Mouse (Mus musculus): ENCODE results near the gene Tmeff1.
A peak's percentile ranks its signal among the peaks of the same experiment; 100 is the strongest.
"Not testable (repeated sequence)": the region's sequence is repeated elsewhere in the genome, so short reads cannot be mapped to it uniquely, and the experiment has no call there.

Gene Tmeff1

GRCm38 (mm10) chr4:48677812-48678211, 92.8 kb downstream of the Tmeff1 start:
- DNase-seq, result no peak

DNA sequence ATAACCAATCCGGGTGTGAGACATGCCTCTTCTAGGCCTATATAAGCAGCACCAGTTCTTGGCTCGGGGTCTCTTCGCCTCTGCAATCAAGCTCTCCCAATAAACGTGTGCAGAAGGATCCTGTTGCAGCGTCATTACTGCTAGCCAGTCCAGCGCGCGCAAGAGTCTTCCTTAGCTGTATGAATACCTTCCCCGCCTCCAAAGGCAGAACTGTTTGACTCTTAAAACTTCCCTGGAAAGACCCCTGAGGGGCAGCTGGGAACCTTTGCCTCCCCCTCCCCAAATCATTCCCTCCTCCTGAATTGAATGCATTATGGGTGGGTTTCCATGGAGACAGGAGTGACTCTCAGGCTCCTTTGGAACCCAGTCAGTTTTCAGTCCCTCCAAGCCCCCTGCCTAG, 93.8 kb downstream of the Tmeff1 start:
- DNase-seq, result no peak

GRCm38 (mm10) chr4:48679728-48680127, 94.8 kb downstream of the Tmeff1 start:
- DNase-seq, result not testable (repeated sequence)

GRCm38 (mm10) chr4:48680214-48680613, 95.2 kb downstream of the Tmeff1 start:
- no peak for DNase-seq

GRCm38 (mm10) chr4:48680648-48681343, 95.8 kb downstream of the Tmeff1 start:
- DNase-seq, result peak; percentile 65 to 72

GRCm38 (mm10) chr4:48683126-48683525, 98.2 kb downstream of the Tmeff1 start:
- DNase-seq, result no peak

GRCm38 (mm10) chr4:48683633-48684209, 98.7 kb downstream of the Tmeff1 start:
- DNase-seq, result peak in 1 of 2 experiments; percentile 10

GRCm38 (mm10) chr4:48684593-48685187, 99.7 kb downstream of the Tmeff1 start:
- no peak for DNase-seq

DNA sequence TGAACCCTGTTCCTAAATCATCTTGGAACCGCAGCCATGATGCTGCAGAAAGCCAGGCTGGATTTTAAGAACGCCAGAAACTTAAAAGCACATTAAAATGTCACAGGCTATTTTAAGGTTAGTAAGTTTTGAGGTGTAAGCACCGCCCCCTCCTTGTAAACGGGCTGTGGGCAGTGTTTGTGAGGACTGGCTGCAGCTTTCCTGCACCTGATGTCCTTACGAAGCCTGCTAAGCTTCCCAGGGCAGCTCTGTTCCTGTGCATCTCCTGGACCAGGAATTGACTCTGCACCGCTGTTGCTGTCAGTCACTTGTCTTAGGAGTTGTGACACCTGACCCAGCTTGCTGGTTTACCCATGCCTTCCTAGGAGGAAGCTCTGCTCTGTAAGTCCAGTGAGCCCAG, 103.2 kb downstream of the Tmeff1 start:
- no peak for DNase-seq

GRCm38 (mm10) chr4:48690640-48691039, 105.7 kb downstream of the Tmeff1 start:
- DNase-seq, result peak; percentile 96

DNA sequence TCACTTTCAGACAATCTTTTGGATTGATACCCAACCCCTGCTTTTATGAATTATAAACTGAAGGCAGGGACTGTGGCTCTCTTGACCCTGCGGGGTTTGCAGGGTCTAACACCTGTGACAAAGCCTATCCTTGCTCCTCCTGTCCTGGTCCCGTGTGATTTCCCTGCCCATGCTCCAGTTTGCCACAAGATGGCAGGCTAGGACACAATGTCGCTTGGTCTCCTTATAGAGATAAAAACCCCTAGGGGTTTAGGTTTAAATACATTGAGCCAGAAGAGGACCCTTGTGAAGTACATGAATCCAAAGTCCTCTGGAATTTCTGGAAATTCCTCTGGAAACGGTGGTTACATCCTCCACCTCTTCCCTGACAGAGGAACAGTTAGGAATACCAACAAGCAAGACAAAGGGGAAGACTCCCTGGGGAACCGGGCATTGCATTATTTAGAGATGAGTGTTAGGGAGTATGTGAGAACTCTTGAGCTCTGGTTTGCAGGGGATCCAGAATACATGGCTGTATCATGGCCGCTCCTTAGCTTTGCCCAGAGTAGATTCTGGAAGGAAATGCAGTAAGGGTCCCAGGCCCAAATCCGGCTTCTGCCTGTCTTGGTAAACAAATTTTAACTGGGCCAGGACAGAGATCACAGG, 106.9 kb downstream of the Tmeff1 start:
- peak; percentile 76 to 80 for DNase-seq

DNA sequence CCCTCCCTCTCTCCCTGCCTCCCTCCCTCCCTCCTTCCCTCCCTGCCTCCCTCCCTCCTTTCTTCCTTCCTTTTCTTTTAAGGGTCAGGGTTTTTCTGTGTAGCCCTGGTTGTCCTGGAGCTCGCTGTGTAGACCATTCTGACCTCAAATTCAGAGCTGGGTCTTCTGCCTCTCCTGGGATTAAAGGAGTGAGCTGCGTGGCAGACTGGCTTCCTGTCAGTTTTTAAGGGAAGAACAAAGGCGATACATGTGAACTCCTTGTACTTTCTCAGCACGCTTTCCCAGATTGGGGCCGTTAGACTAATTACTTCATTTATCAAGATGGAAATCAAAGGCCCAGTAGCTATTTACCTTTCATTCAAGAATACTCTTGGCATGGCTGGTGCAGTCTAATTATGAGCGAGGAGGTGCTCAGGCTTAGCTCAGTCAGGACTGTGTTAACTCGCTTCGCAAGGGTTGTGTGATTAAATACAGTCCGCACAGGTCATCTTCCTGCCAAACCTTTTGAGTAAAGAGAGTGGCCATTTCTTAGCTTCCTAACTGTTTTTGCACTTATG, 107.8 kb downstream of the Tmeff1 start:
- DNase-seq, result no peak

- no peak for DNase-seq
Measured at GRCm38 (mm10) chr4:48696706-48697105, 111.7 kb downstream of the Tmeff1 start.

GRCm38 (mm10) chr4:48697302-48697701, 112.3 kb downstream of the Tmeff1 start:
- DNase-seq, result no peak
